Mouse (Mus musculus) layer of hippocampus, adult 2 months (tissue): Measurements from ENCODE around the gene Fam76a. TPM values are rescaled to one million over a fixed set of nuclear protein-coding genes. Genes with fewer than 3 reads are reported as not detected.
"Not testable (repeated sequence)": the region's sequence is repeated elsewhere in the genome, so short reads cannot be mapped to it uniquely, and the experiment has no call there.

ENCODE experiments used
- DNase-seq, 2 experiments: peaks; one replicate each; pipeline ENCODE4 v3.0.0; 2022; ENCODE audit warnings: low spot score in 2 of 2
- H3K27ac ChIP-seq: fragments of 200-600 bp; 2 replicates; pipeline ENCODE4 v1.8.1; 2022
- H3K4me3 ChIP-seq: fragments of 200-600 bp; 2 replicates; pipeline ENCODE4 v1.8.1; 2022; ENCODE audit warnings: mild to moderate bottlenecking
- CTCF ChIP-seq: fragments of 200-600 bp; conservative IDR thresholded peaks from 2 replicates; pipeline ENCODE4 v1.8.1; 2022; ENCODE audit warnings: antibody characterized with exemption, mild to moderate bottlenecking, moderate library complexity
- total RNA-seq, 2 experiments: library from RNA; stranded (reverse); gene quantifications; 2 replicates each; pipeline ENCODE4 v1.2.3; 2021

Gene Fam76a
- total RNA-seq, 2 experiments from 2014 or later, result 51.2 to 54.5 TPM

- DNase-seq, result no peak
- TF ChIP-seq CTCF, result no peak
- no peak overlapping the region for H3K27ac ChIP-seq
- no peak overlapping the region for H3K4me3 ChIP-seq
Observed at GRCm38 (mm10) chr4:132941012-132941729, 18.8 kb upstream of the Fam76a start.

GRCm38 (mm10) chr4:132939421-132940127, 17.2 kb upstream of the Fam76a start:
- H3K27ac ChIP-seq, result no peak overlapping the region
- DNase-seq, result peak in 1 of 2 experiments; percentile 65
- no peak overlapping the region; the same call in 1 of the 2 replicates for H3K4me3 ChIP-seq
- TF ChIP-seq CTCF, result peak; percentile 84

DNA sequence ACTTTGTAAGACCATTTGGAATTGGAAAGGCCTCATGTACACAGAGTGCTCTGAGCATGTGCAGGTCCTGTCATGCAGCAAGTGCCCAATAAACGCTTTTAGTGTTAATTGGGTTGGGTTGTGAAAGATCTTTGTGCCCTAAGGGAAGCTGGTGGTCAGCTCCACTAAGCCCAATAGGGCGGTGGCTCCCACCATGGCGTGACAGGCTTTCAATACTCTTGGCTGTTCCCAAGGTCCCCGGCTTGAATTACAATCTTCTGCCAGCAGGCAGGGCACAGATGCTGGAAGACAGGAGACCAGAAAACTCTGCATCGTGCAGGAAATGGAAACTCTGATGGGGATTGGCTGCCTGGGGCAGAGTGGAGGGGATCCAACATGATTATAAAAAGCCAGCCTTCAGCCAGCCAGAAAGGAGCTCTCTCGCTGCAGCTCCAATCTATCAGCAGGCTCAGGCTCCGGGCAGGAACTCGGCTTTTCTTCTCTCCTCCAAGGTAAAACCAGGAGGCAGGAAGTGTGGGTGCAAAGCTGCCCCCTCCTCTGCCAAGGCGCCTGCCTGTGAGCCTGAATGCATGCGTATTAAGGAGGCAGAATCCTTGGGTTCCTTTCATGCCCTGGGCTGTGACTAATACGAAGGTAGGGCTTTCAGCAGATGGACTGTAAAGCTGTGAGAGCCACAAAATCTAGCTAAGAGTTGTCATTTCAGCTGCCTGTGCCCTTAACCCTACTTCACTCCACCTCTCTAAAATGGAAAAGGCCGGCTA, 16.0 kb upstream of the Fam76a start:
- 0 out of 2 replicates have a peak, but pooled peaks have one; percentile 24 for TF ChIP-seq CTCF
- Histone ChIP-seq H3K4me3 (peak overlapping the region; percentile 41), H3K27ac (peak overlapping the region; percentile 88)
- DNase-seq, result peak; percentile 57 to 77

DNA sequence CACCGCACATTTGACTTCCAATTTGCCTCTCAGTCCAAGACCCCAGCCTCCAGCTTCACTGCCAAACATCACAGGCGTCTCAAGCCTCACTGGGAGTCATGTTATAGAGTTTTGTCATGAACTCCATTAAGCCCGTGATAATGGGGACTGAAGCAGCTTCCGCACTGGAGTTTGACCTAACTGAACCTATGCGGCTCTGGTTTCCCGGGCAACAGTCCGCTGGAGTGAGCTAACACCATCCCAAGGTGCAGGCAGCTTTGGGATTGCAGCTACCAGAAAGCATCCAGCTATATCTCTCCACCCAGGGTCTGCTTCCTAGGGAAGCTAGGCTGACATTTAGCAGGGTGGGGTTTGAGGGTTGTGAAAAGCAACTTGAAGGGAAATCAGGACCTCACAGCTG, 12.3 kb upstream of the Fam76a start:
- H3K27ac ChIP-seq, result no peak overlapping the region
- no peak for TF ChIP-seq CTCF
- DNase-seq, result no peak
- no peak overlapping the region for H3K4me3 ChIP-seq

DNA sequence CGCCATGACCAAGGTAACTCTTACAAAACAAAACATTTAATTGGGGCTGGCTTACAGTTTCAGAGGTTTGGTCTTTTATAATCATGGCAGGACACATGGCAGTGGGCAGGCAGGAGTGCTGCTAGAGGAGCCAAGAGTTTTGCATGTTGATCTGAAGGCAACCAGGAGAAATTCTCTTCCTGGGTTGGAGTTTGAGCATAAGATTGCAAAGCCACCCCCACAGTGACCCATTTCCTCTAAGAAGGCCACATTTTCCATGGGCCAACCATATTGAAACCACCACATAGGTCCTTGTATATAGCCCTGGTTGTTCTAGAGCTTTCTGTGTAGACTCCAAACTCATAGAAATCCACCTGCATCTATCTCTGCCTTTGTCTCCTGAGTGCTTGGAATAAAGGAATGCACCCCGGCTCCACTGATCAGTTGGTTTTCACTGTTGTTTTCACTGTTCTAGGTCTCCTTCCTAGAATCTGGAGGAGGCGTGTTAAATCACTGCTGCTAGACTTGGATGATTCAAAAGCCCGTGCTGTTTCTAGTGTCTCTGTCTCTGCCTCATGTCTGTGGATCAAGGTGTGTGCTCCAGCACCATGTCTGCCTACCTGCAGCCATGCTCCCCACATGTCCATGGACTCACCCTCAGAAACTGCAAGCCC, 10.5 kb upstream of the Fam76a start:
- DNase-seq, result no peak
- no peak overlapping the region for H3K27ac ChIP-seq
- H3K4me3 ChIP-seq, result no peak overlapping the region
- TF ChIP-seq CTCF, result no peak

DNA sequence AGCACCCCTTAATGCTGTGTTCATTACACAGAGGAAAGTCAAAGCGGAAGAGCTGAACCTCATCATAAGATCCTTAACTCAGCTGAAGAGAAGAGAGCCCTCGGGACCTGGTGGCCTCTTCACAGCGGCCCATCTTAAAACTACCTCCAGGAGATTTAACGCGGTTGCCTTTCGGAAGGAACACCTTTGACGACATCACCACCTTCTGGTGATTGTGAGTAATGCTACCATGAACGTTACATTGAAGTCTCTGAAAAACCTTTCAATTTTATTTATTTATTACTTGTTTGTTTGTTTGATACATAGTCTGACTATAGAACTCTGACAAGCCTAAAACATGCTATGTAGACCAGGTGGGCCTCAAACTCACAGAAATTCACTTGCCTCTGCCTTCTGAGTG, 8.4 kb upstream of the Fam76a start:
- Histone ChIP-seq H3K4me3 (no peak overlapping the region), H3K27ac (no peak overlapping the region)
- DNase-seq, result peak in 1 of 2 experiments; percentile 67
- TF ChIP-seq CTCF, result peak; percentile 92

DNA sequence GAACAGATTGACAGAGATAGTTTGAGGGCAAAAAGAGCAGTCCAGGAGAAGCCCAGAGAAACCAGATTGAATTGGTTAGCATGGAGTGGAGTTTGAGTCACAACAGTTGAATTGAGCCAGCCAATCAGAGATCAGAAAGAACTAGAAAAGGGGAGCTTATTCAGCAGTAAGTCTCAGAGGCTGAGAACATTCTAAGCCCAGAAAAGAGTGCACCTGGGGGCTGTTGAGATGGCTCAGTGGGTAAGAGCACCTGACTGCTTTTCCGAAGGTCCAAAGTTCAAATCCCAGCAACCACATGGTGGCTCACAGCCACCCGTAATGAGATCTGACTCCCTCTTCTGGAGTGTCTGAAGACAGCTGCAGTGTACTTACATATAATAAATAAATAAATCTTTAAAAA, 4.2 kb upstream of the Fam76a start:
- H3K4me3 ChIP-seq, H3K27ac ChIP-seq, DNase-seq: not testable (repeated sequence)

DNA sequence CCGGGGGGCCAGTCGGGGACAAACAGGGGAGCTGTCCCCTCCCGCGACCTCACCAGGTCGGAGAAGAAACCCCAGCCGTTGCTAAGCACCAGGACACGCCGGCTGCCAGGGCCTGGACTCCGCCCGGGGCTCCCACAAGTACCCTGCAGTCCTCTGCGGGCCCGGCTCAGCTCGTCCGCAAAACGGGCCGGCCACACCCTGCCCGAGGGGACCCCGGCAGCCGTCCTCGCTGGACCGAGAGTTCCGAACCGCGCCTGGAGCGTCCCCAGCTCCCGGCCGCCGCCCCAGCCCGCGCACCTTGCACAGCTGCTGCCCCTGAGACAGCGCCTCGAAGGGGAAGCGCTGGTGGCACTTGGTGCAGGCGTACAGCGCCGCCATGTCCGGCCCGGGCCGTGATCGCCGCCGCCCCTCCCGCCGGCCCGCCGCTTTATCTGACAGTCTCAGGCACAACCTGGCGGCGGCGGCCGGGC, 262 bp downstream of the Fam76a start:
- peak in 1 of 2 experiments; percentile 39 for DNase-seq
- TF ChIP-seq CTCF, result no peak
- Histone ChIP-seq H3K27ac (peak overlapping the region; percentile 98), H3K4me3 (peak overlapping the region; percentile 100)

GRCm38 (mm10) chr4:132921488-132921887, 870 bp downstream of the Fam76a start:
- no peak for DNase-seq
- TF ChIP-seq CTCF, result no peak
- Histone ChIP-seq H3K4me3 (peak overlapping the region; percentile 100), H3K27ac (peak overlapping the region; percentile 98)

- H3K4me3 ChIP-seq, result no peak overlapping the region
- H3K27ac ChIP-seq, result no peak overlapping the region
- no peak for TF ChIP-seq CTCF
- DNase-seq, result no peak
Observed at GRCm38 (mm10) chr4:132920171-132920570, 2.2 kb downstream of the Fam76a start.

DNA sequence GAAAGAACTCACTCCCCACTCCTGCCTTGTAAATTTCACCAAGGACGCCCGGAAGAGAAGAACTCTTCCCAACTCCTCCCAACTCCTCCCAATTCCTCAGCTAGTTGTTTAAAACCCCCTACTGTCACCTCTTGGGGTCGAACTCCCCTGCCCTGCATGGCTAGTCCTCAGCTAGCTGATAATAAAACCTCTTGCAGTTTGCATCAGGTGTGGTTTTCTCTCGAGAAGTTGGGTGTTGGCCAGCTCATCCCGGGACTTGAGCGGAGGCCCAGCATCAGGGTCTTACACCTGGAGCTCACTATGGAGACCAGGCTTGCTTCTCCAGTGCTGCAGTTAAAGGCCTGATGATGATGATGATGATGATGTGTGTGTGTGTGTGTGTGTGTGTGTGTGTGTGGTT, 3.9 kb downstream of the Fam76a start:
- not testable (repeated sequence) for DNase-seq, H3K4me3 ChIP-seq

GRCm38 (mm10) chr4:132912156-132912555, 10.2 kb downstream of the Fam76a start:
- no peak for TF ChIP-seq CTCF
- DNase-seq, result no peak
- no peak overlapping the region for H3K4me3 ChIP-seq
- H3K27ac ChIP-seq, result no peak overlapping the region

More for the DNA sequence above, 3.9 kb downstream of the Fam76a start:
- not testable (repeated sequence) for H3K27ac ChIP-seq

- no peak for DNase-seq
- H3K27ac ChIP-seq, result peak overlapping the region; percentile 76
- TF ChIP-seq CTCF, result no peak
- H3K4me3 ChIP-seq, result no peak overlapping the region
Observed at GRCm38 (mm10) chr4:132905843-132906360, 16.5 kb downstream of the Fam76a start.
